Mouse (Mus musculus) adrenal gland, postnatal 4 days (tissue): ENCODE measurements around the gene Gm8871. TPM values are rescaled to one million over a fixed set of nuclear protein-coding genes. Genes with fewer than 3 reads are reported as not detected.
"Not testable (repeated sequence)": the region's sequence is repeated elsewhere in the genome, so short reads cannot be mapped to it uniquely, and the experiment has no call there.

Experiments
- DNase-seq, 2 experiments: peaks; one replicate each; pipeline ENCODE4 v3.0.0; 2021 to 2022; ENCODE audit warnings: low spot score in 2 of 2, mixed read lengths in 2 of 2
- long read RNA-seq, 2 experiments: library from polyadenylated mRNA; stranded (forward); transcript quantifications; one replicate each; pipeline ENCODE4 v2.0.0; 2021
- total RNA-seq, 2 experiments: library from RNA; stranded (reverse); gene quantifications; 2 replicates each; pipeline ENCODE4 v1.2.3; 2021

Gene Gm8871
- not detected for total RNA-seq
- long read RNA-seq, experiment 1, result 0 reads
- long read RNA-seq, experiment 2, result 0 reads

DNA sequence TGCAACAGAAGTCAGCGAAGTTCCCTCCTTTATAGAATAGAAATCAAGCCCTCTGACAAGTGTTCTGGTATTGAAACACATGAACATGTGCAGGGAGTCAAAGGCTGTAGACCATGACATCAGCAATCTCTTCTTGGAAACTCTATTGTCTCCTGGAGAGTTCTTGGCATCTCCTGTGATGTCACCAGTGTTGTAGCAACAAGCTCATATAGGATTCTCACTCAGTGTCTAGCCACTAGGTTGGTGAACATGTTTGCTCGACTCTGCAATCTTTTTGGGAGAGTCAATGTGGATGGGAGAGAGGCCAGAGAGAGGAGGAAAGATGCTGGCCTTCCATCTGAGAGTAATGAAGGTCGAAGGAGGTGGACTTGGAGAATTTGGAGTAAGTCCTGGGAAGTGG, at the start of gene Gm8871, which contains the start of gene Gm8857:
TSS of gene Gm8871 (plus strand) at position 301 of the 400 bp plus-strand sequence.
TSS of gene Gm8857 (plus strand) at position 303 of the 400 bp plus-strand sequence.
- not testable (repeated sequence) for DNase-seq

DNA sequence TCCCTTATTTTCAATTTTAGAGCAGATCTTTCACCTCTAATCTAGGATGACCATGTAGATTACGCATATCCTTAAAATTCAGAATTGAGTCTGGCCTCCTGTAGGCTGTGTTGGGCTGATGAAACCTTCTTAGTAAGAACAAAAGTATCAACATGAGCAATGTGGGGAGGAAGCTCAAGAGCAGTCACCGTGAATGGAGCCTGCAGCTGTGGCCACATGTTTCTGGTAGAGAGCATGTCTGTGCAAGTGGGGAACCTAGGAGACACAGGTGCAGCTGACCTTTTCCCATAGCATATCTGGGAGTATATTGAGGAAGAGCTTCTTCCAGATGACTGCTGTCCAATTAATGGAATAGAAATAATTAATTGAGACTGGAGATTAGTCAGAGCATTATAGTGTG, 5.9 kb downstream of the Gm8871 start:
- DNase-seq, result not testable (repeated sequence)

DNA sequence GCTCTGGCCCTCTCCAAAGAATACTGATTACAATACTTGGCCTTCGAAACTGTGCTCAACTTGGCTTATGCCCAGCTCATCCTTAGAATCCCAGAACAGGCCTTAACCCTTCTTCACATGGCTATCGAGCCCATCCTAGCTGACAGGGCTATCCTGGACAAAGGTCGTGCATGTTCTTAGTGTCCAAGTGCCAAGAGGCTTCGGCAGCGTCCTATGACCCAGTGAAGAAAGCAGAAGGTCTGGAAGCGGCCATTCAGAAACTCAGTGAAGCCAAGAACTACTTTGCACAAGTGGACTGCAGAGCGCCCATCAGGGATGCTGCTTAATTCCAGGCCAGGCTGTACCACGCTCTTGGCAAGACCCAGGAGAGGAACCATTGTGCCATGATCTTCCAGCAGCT, 10.5 kb downstream of the Gm8871 start:
- DNase-seq, result peak; percentile 1 to 2

Other genes with a start within 250 kb of the Gm8871 start
- not detected for gene Gm8857, start within 50 bp of the Gm8871 start, total RNA-seq
- not detected for gene Gm8879, start 179.8 kb downstream of the Gm8871 start, total RNA-seq
- not detected for gene Gm5861, start 235.3 kb downstream of the Gm8871 start, total RNA-seq